Mouse (Mus musculus): ENCODE data around the gene Fmod.

DNA sequence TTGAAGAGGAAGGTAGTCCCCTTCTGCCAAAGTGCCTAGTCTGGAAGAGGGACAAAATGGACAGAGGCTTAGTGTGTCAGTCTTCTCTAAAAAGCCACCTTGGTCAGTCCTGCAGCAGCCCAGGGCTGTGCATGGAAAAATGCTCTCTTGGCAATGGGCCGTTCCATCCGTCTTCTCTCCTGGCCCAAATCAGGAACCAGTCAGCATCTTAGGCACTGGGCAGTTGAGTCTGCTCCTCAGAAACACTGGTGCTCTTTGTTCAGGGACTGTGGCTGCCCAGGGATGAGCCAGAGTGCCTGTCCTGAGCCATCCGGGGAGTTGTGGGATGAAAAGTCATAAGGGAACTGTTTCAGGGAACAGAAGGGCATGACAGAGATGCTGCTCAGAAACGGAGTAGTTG is 1.3 kb downstream of the Fmod start:
- no peak for TF ChIP-seq JUND (conservative IDR thresholded peaks at IDR 0.05; ENCODE audit: low read depth, low read length)
- no peak for TF ChIP-seq MAFK (IDR thresholded peaks at IDR 0.05; ENCODE audit: insufficient replicate concordance, low read length)
- no peak for TF ChIP-seq USF1 (IDR thresholded peaks at IDR 0.05; ENCODE audit: low read depth, low read length)
- no peak for TF ChIP-seq TCF12 (IDR thresholded peaks at IDR 0.05; ENCODE audit: low read depth, low read length)
- TF ChIP-seq CTCF (conservative IDR thresholded peaks at IDR 0.05 in 1 of 2, IDR thresholded peaks at IDR 0.05 in 1 of 2; ENCODE audit: low read depth in 2 of 2, low read length in 2 of 2) = no peak
- TF ChIP-seq RAD21 (IDR thresholded peaks at IDR 0.05; ENCODE audit: low read depth, low read length) = no peak
- TF ChIP-seq HCFC1 (IDR thresholded peaks at IDR 0.05; ENCODE audit: low read depth, low read length) = no peak
- no peak for TF ChIP-seq MYC (IDR thresholded peaks at IDR 0.05; ENCODE audit: low read depth, low read length)
- TF ChIP-seq EP300 (IDR thresholded peaks at IDR 0.05; ENCODE audit: low read length) = no peak
- no peak for TF ChIP-seq USF2 (conservative IDR thresholded peaks at IDR 0.05; ENCODE audit: low read depth, low read length)
- TF ChIP-seq POLR2A (IDR thresholded peaks at IDR 0.05; ENCODE audit: low read depth, low read length) = no peak
- TF ChIP-seq CHD2 (IDR thresholded peaks at IDR 0.05; ENCODE audit: low read length) = no peak
